Mouse (Mus musculus) liver, adult 2 months (tissue): ENCODE data around the gene Lamp5. TPM values are rescaled to one million over a fixed set of nuclear protein-coding genes. Genes with fewer than 3 reads are reported as not detected.

Experiments
- DNase-seq: peaks from one replicate; pipeline ENCODE4 v3.0.0-alpha.2; 2011; ENCODE audit warnings: low read depth, low spot score; ENCODE audit errors: extremely low read depth
- H3K27ac ChIP-seq: fragments of 200-500 bp; replicated peaks from 2 replicates; pipeline ENCODE4 v1.5.1; 2012; ENCODE audit warnings: low read depth, mild to moderate bottlenecking, control low read depth, inconsistent platforms, low read length; ENCODE audit not compliant: insufficient read depth
- H3K27me3 ChIP-seq: fragments of 200-500 bp; 2 replicates; pipeline ENCODE4 v1.6.1; 2012; ENCODE audit warnings: mild to moderate bottlenecking, moderate library complexity, low read length, inconsistent platforms; ENCODE audit not compliant: control insufficient read depth, insufficient read depth
- H3K36me3 ChIP-seq: fragments of 200-500 bp; 2 replicates; pipeline ENCODE4 v1.6.1; 2012; ENCODE audit warnings: low read length, inconsistent platforms; ENCODE audit not compliant: control insufficient read depth, insufficient read depth
- H3K4me1 ChIP-seq: fragments of 200-500 bp; 2 replicates; pipeline ENCODE4 v1.6.1; 2011; ENCODE audit warnings: low read length; ENCODE audit not compliant: control insufficient read depth, insufficient read depth
- H3K4me3 ChIP-seq: fragments of 200-500 bp; 2 replicates; pipeline ENCODE4 v1.5.1; 2011; ENCODE audit warnings: low read depth, mild to moderate bottlenecking, control low read depth, low read length, moderate library complexity; ENCODE audit not compliant: insufficient read depth
- H3K79me2 ChIP-seq: fragments of 200-500 bp; 2 replicates; pipeline ENCODE4 v1.6.1; 2012; ENCODE audit warnings: inconsistent platforms, mild to moderate bottlenecking, low read length, moderate library complexity; ENCODE audit not compliant: control insufficient read depth, insufficient read depth
- H3K9ac ChIP-seq: fragments of 200-500 bp; 2 replicates; pipeline ENCODE4 v1.6.1; 2012; ENCODE audit warnings: low read depth, mild to moderate bottlenecking, control low read depth, inconsistent platforms, low read length
- CTCF ChIP-seq: fragments of 200-500 bp; IDR thresholded peaks from 2 replicates; pipeline ENCODE4 v1.5.1; 2011; ENCODE audit warnings: low read depth, low read length, control low read depth
- POLR2A ChIP-seq: fragments of 200-500 bp; IDR thresholded peaks from 2 replicates; pipeline ENCODE4 v1.6.1; 2011; ENCODE audit warnings: low read length, control low read depth; ENCODE audit not compliant: insufficient read depth; ENCODE audit errors: extremely low read depth
- WGBS: fragments of 180-500 bp; shearing (Covaris S2); methylation state at CpG from one replicate; pipeline ENCODE4 v1.1.7; 2018; 5-methylcytosine and 5-hydroxymethylcytosine counted together
- polyA plus RNA-seq: library from polyadenylated mRNA; depleted of rRNA; stranded (reverse); fragments of >200 nt; gene quantifications from 2 replicates; pipeline ENCODE4 v1.2.3, GENCODE M21; 2012
- total RNA-seq: library from RNA; depleted of rRNA; stranded (reverse); fragments of >200 nt; gene quantifications from 2 replicates; pipeline ENCODE4 v1.2.3, GENCODE M21; 2014

Gene Lamp5
- total and polyA plus RNA-seq, 2 experiments, result not detected

- H3K4me1 ChIP-seq, result no peaks in the 10 kb centered on the region
- no peak overlapping the region for H3K27ac ChIP-seq
- TF ChIP-seq CTCF, result no peak
- TF ChIP-seq POLR2A, result no peak
- no peaks in the 10 kb centered on the region for H3K36me3 ChIP-seq
- no peaks in the 10 kb centered on the region for H3K27me3 ChIP-seq
- H3K9ac ChIP-seq, result no peak overlapping the region
- H3K79me2 ChIP-seq, result no peaks in the 10 kb centered on the region
- DNase-seq, result no peak
- H3K4me3 ChIP-seq, result no peak overlapping the region
These were observed 55.6 kb downstream of the Lamp5 start for GRCm38 (mm10) chr2:136107597-136107996.

GRCm38 (mm10) chr2:136108124-136109037, 56.3 kb downstream of the Lamp5 start:
- WGBS, result 48% methylated on average over 6 of the region's 6 CpGs
- H3K27me3 ChIP-seq, result no peaks in the 10 kb centered on the region
- no peak for DNase-seq
- H3K4me1 ChIP-seq, result no peaks in the 10 kb centered on the region
- TF ChIP-seq CTCF (no peak), POLR2A (no peak)
- H3K79me2 ChIP-seq, result no peaks in the 10 kb centered on the region
- no peak overlapping the region for H3K9ac ChIP-seq
- no peaks in the 10 kb centered on the region for H3K36me3 ChIP-seq
- H3K4me3 ChIP-seq, result no peak overlapping the region
- H3K27ac ChIP-seq, result no peak overlapping the region

GRCm38 (mm10) chr2:136109038-136109363, 57.0 kb downstream of the Lamp5 start:
- 14% methylated on average over 2 of the region's 2 CpGs for WGBS
- DNase-seq, result no peak
- no peak overlapping the region for H3K4me3 ChIP-seq
- no peaks in the 10 kb centered on the region for H3K4me1 ChIP-seq
- H3K27me3 ChIP-seq, result no peaks in the 10 kb centered on the region
- H3K36me3 ChIP-seq, result no peaks in the 10 kb centered on the region
- TF ChIP-seq CTCF (no peak), POLR2A (no peak)
- no peaks in the 10 kb centered on the region for H3K79me2 ChIP-seq
- H3K9ac ChIP-seq, result no peak overlapping the region
- H3K27ac ChIP-seq, result no peak overlapping the region

GRCm38 (mm10) chr2:136113374-136113773, 61.3 kb downstream of the Lamp5 start:
- no peak overlapping the region for H3K27ac ChIP-seq
- H3K79me2 ChIP-seq, result no peaks in the 10 kb centered on the region
- no peak overlapping the region for H3K4me3 ChIP-seq
- DNase-seq, result no peak
- TF ChIP-seq CTCF (no peak), POLR2A (no peak)
- H3K27me3 ChIP-seq, result no peaks in the 10 kb centered on the region
- H3K4me1 ChIP-seq, result no peaks in the 10 kb centered on the region
- WGBS, result 80% methylated on average over 6 of the region's 6 CpGs
- no peak overlapping the region for H3K9ac ChIP-seq
- H3K36me3 ChIP-seq, result no peaks in the 10 kb centered on the region

- WGBS, result 94% methylated on average over 2 of the region's 2 CpGs
- no peaks in the 10 kb centered on the region for H3K79me2 ChIP-seq
- H3K27me3 ChIP-seq, result no peaks in the 10 kb centered on the region
- DNase-seq, result no peak
- H3K36me3 ChIP-seq, result no peaks in the 10 kb centered on the region
- no peak overlapping the region for H3K27ac ChIP-seq
- H3K9ac ChIP-seq, result no peak overlapping the region
- H3K4me1 ChIP-seq, result no peaks in the 10 kb centered on the region
- no peak overlapping the region for H3K4me3 ChIP-seq
- TF ChIP-seq POLR2A (no peak), CTCF (no peak)
These were observed 66.0 kb downstream of the Lamp5 start for GRCm38 (mm10) chr2:136118006-136118405.
